Mouse (Mus musculus) liver, embryonic 14.5 days (tissue): Measurements from ENCODE around the gene Insc.

ENCODE experiments used
- CTCF ChIP-seq: IDR thresholded peaks from 2 replicates; pipeline ENCODE4 v1.5.1; 2016; ENCODE audit warnings: antibody characterized with exemption, low read depth, control low read depth
- EP300 ChIP-seq: IDR thresholded peaks from 2 replicates; pipeline ENCODE4 v1.6.1; 2016; ENCODE audit warnings: antibody characterized with exemption, low read depth

GRCm38 (mm10) chr7:114719381-114720131, 23.9 kb upstream of the Insc start:
- TF ChIP-seq CTCF, result peak; percentile 44
- TF ChIP-seq EP300, result no peak
